Comparison of ENCODE assay signal across 20 mouse cellular contexts in genomic region chr1:177609226-177609625, GRCm38 (mm10).
DNase-seq lines count a peak whose midpoint lies in the region; ATAC-seq and TF ChIP-seq lines count a peak whose summit lies in the region.
"Had no signal": no experiment of that assay in that cellular context is flagged by ENCODE, and none has a peak within 500 bp of the region (broad histone marks: within the 10 kb centered on the region; RNA-seq: fewer than 3 reads in every experiment).

No protein-coding gene starts in this region.

- intact Hi-C loops in gastrocnemius, adult 2 months (cut with DNase I), result no loop called here

- H3K9ac ChIP-seq in midbrain, embryonic 14.5 days (replicated peaks; ENCODE audit: low read length), result no peak overlapping the region
- H3K9ac ChIP-seq: embryonic facial prominence, embryonic 12.5 days; forebrain, embryonic 13.5 days; heart, embryonic 15.5 days; kidney, embryonic 15.5 days; limb, embryonic 13.5 days; liver, embryonic 13.5 days had no signal

- H3K27me3 ChIP-seq in midbrain, embryonic 14.5 days (ENCODE audit: control insufficient read depth, insufficient read depth, low read length), result no peaks in the 10 kb centered on the region
- H3K27me3 ChIP-seq: embryonic facial prominence, embryonic 12.5 days; forebrain, embryonic 13.5 days; heart, embryonic 15.5 days; kidney, embryonic 15.5 days; limb, embryonic 13.5 days; liver, embryonic 13.5 days had no signal

- no peak for DNase-seq in gastrocnemius, adult 2 months
- DNase-seq in gastrocnemius, postnatal 25 days, result no peak
- DNase-seq in lung, postnatal 36 days, result peak; percentile 8
- no peak for DNase-seq in lung, postnatal 14 days
- DNase-seq in midbrain, embryonic 14.5 days, result no peak
- no peak for DNase-seq in urinary bladder, postnatal 14 days (ENCODE audit: low spot score)
- DNase-seq: adrenal gland, postnatal 14 days; kidney, adult 11 months; kidney, postnatal 36 days; liver, embryonic 13.5 days; lung, adult 2 months; thymus, postnatal 36 days had no signal

- no peaks in the 10 kb centered on the region for H3K9me3 ChIP-seq in midbrain, embryonic 14.5 days (ENCODE audit: control insufficient read depth, low read length)
- H3K9me3 ChIP-seq: embryonic facial prominence, embryonic 12.5 days; forebrain, embryonic 13.5 days; heart, embryonic 15.5 days; kidney, embryonic 15.5 days; limb, embryonic 13.5 days; liver, embryonic 13.5 days had no signal

- TF ChIP-seq CTCF in gastrocnemius, adult 2 months (IDR thresholded peaks at IDR 0.05), result no peak

- no peak overlapping the region for H3K4me3 ChIP-seq in gastrocnemius, adult 2 months
- H3K4me3 ChIP-seq in midbrain, embryonic 14.5 days (replicated peaks; ENCODE audit: low read depth, low read length), result no peak overlapping the region
- H3K4me3 ChIP-seq: embryonic facial prominence, embryonic 12.5 days; forebrain, embryonic 13.5 days; heart, embryonic 15.5 days; kidney, embryonic 15.5 days; limb, embryonic 13.5 days; liver, embryonic 13.5 days; myocyte had no signal

- no peak overlapping the region for H3K4me2 ChIP-seq in midbrain, embryonic 14.5 days (ENCODE audit: low read length)
- H3K4me2 ChIP-seq: embryonic facial prominence, embryonic 12.5 days; forebrain, embryonic 13.5 days; heart, embryonic 15.5 days; kidney, embryonic 15.5 days; limb, embryonic 13.5 days; liver, embryonic 13.5 days had no signal

- H3K4me1 ChIP-seq in midbrain, embryonic 14.5 days (ENCODE audit: control insufficient read depth, insufficient read depth, low read length), result peaks cover 5% of the 10 kb centered on the region; the same call in 1 of the 2 replicates
- H3K4me1 ChIP-seq: embryonic facial prominence, embryonic 12.5 days; kidney, embryonic 15.5 days; limb, embryonic 13.5 days had no signal

- peak; percentile 95 for ATAC-seq in granulocyte monocyte progenitor cell, adult 5-6 weeks (replicated peaks; ENCODE audit: poor library complexity, severe bottlenecking)
- no peak for ATAC-seq in midbrain, embryonic 14.5 days (ENCODE audit: low FRiP score, low TSS enrichment)
- ATAC-seq: forebrain, embryonic 13.5 days; midbrain, embryonic 16.5 days had no signal

- H3K36me3 ChIP-seq in midbrain, embryonic 14.5 days (ENCODE audit: control insufficient read depth, insufficient read depth, low read length), result no peaks in the 10 kb centered on the region
- H3K36me3 ChIP-seq: embryonic facial prominence, embryonic 12.5 days; heart, embryonic 15.5 days; kidney, embryonic 15.5 days; limb, embryonic 13.5 days; liver, embryonic 13.5 days had no signal

- H3K27ac ChIP-seq in gastrocnemius, adult 2 months, result peak overlapping the region; percentile 69
- H3K27ac ChIP-seq in midbrain, embryonic 14.5 days (replicated peaks; ENCODE audit: low read depth, low read length), result no peak overlapping the region
- H3K27ac ChIP-seq: embryonic facial prominence, embryonic 12.5 days; forebrain, embryonic 13.5 days; heart, embryonic 15.5 days; kidney, embryonic 15.5 days; limb, embryonic 13.5 days; liver, embryonic 13.5 days had no signal

- WGBS in midbrain, embryonic 14.5 days, result 81% methylated on average over 2 of the region's 2 CpGs
